Comparison of ENCODE assay signal across 8 mouse cellular contexts in the genomic region with DNA sequence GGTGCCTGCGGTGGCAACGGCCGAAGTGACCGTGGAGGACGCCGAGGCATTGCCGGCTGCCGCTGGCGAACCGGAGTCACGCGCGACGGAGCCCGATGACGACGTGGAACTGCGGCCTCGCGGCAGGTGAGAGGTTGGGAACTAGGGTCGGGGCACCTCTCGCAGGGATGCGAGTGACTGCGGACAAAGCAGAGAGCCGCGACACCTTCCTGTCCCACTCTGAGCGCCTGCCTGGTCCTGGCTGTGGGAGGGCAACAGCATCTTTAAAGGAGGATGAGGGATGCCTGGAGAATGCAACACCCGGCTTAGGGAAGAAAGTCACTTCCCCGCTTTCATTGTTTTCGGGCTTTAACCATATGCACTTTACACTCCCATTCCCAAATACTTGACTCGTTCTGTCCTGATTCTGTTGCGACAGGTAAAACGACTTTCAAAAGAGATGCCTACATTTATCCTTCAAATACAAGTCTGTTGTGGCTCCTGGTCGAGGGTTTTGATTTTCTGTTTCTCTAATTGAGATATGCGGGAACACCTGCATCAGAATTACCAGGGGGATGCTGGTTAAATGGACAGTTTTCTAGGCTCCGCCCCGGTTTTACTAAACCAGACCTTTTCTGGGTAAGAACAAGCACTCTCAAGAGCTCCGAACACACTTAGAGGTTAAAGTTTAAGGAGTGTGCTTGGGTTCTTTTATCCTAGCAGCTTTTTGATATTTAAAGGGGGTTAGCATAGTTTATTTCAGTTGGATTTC. TPM values are rescaled to one million over a fixed set of nuclear protein-coding genes. Genes with fewer than 3 reads are reported as not detected.
DNase-seq lines count a peak whose midpoint lies in the region; ATAC-seq and TF ChIP-seq lines count a peak whose summit lies in the region.

No protein-coding gene starts in this region.

- peaks cover 9% of the 10 kb centered on the region for H3K36me3 ChIP-seq in erythroblast, embryonic 14.5 days (ENCODE audit: control insufficient read depth)
- H3K36me3 ChIP-seq in kidney, postnatal 0 days (ENCODE audit: insufficient read depth, low read length): no peaks in the 10 kb centered on the region
- H3K36me3 ChIP-seq in midbrain, embryonic 16.5 days (ENCODE audit: control insufficient read depth, insufficient read depth, low read length): no peaks in the 10 kb centered on the region

- H3K27me3 ChIP-seq in erythroblast, embryonic 14.5 days (ENCODE audit: control insufficient read depth): no peaks in the 10 kb centered on the region
- no peaks in the 10 kb centered on the region for H3K27me3 ChIP-seq in kidney, postnatal 0 days (ENCODE audit: insufficient read depth, low read length)
- H3K27me3 ChIP-seq in midbrain, embryonic 16.5 days (ENCODE audit: control insufficient read depth, insufficient read depth, low read depth, low read length): no peaks in the 10 kb centered on the region

- DNase-seq in gastrocnemius, postnatal 14 days: peak; percentile 14
- DNase-seq in gastrocnemius, postnatal 4 days (ENCODE audit: low spot score in 2 of 2): no peak
- peak; percentile 42 to 47 for DNase-seq in thymus, adult 18-20 months
- no peak for DNase-seq in thymus, postnatal 4 days
- DNase-seq in kidney, postnatal 0 days (ENCODE audit: low spot score): no peak

- H3K4me1 ChIP-seq in erythroblast, embryonic 14.5 days (ENCODE audit: control insufficient read depth): peaks cover 45% of the 10 kb centered on the region
- H3K4me1 ChIP-seq in kidney, postnatal 0 days (replicated peaks; ENCODE audit: insufficient read depth, low read length): peaks cover 27% of the 10 kb centered on the region
- peaks cover 25% of the 10 kb centered on the region for H3K4me1 ChIP-seq in midbrain, embryonic 16.5 days (ENCODE audit: control insufficient read depth, insufficient read depth, low read length)

- peak overlapping the region; percentile 88 for H3K27ac ChIP-seq in kidney, postnatal 0 days
- H3K27ac ChIP-seq in midbrain, embryonic 16.5 days (ENCODE audit: low read length): peak overlapping the region; percentile 91

- H3K4me3 ChIP-seq in erythroblast, embryonic 14.5 days (replicated peaks): peak overlapping the region; percentile 74
- H3K4me3 ChIP-seq in kidney, postnatal 0 days (replicated peaks; ENCODE audit: low read depth, low read length): peak overlapping the region; percentile 84
- peak overlapping the region; percentile 84 for H3K4me3 ChIP-seq in midbrain, embryonic 16.5 days (ENCODE audit: low read depth, low read length)

- TF ChIP-seq CTCF in kidney, postnatal 0 days (IDR thresholded peaks at IDR 0.05; ENCODE audit: low read depth): no peak

- intact Hi-C loops in gastrocnemius, postnatal 14 days (cut with DNase I; ENCODE audit: low total_unique reads): no loop called here

- H3K9ac ChIP-seq in kidney, postnatal 0 days (ENCODE audit: low read depth, low read length): peak overlapping the region; percentile 81
- peak overlapping the region; percentile 80 for H3K9ac ChIP-seq in midbrain, embryonic 16.5 days (ENCODE audit: low read depth, low read length)

- H3K9me3 ChIP-seq in erythroblast, embryonic 14.5 days (ENCODE audit: control insufficient read depth, low read length): no peaks in the 10 kb centered on the region
- no peaks in the 10 kb centered on the region for H3K9me3 ChIP-seq in kidney, postnatal 0 days (replicated peaks; ENCODE audit: low read length)
- H3K9me3 ChIP-seq in midbrain, embryonic 16.5 days (replicated peaks; ENCODE audit: control insufficient read depth, low read length, poor library complexity, severe bottlenecking): no peaks in the 10 kb centered on the region

- WGBS in kidney, postnatal 0 days: under 1% methylated on average over 38 of the region's 38 CpGs
- under 1% methylated on average over 38 of the region's 38 CpGs for WGBS in midbrain, embryonic 16.5 days

- H3K4me2 ChIP-seq in kidney, postnatal 0 days (ENCODE audit: low read length): peak overlapping the region; percentile 78
- peak overlapping the region; percentile 91 for H3K4me2 ChIP-seq in midbrain, embryonic 16.5 days (ENCODE audit: low read length)

- no peak for ATAC-seq in kidney, postnatal 0 days (replicated peaks; ENCODE audit: low FRiP score, low read depth)
- ATAC-seq in midbrain, embryonic 16.5 days: peak; percentile 3
- no peak for ATAC-seq in inflammation-experienced regulatory T-cells, adult 6 months

RNA-seq across cellular contexts. Expression of gene Eif2ak3, which starts 0.8 kb away (rescaled TPM):
- 1 to 10 TPM; 7.0 to 9.5 TPM for total RNA-seq in gastrocnemius, postnatal 14 days (2021)
- total RNA-seq in gastrocnemius, postnatal 4 days (2021): 10 to 100 TPM; 20.3 to 22.2 TPM
- 0.09 and 0.44 TPM in 2 replicates for polyA plus RNA-seq in erythroblast, embryonic 14.5 days (2012)
- polyA plus RNA-seq in kidney, postnatal 0 days (2015; fragmentation: Nextera tagmentation; extraction: Ambion mirVana): 12.2 and 12.5 TPM in 2 replicates
- 12.5 and 13.4 TPM in 2 replicates for polyA plus RNA-seq in midbrain, embryonic 16.5 days (2015; fragmentation: Nextera tagmentation; extraction: Ambion mirVana)
- 1 to 10 TPM; 3.3 to 3.9 (median 3.3) TPM for polyA plus RNA-seq in inflammation-experienced regulatory T-cells, adult 6 months (2017; shearing (Covaris generic))

RNA-seq across cellular contexts. Expression of gene Rpia, which starts 53.0 kb away (rescaled TPM):
- total RNA-seq in gastrocnemius, postnatal 14 days (2021): 1 to 10 TPM; 8.5 to 9.4 TPM
- total RNA-seq in gastrocnemius, postnatal 4 days (2021): 10 to 100 TPM; 10.8 to 11.1 TPM
- 1.7 and 3.0 TPM in 2 replicates for polyA plus RNA-seq in erythroblast, embryonic 14.5 days (2012)
- 2.4 and 2.6 TPM in 2 replicates for polyA plus RNA-seq in kidney, postnatal 0 days (2015; fragmentation: Nextera tagmentation; extraction: Ambion mirVana)
- polyA plus RNA-seq in midbrain, embryonic 16.5 days (2015; fragmentation: Nextera tagmentation; extraction: Ambion mirVana): 2.6 and 2.9 TPM in 2 replicates
- polyA plus RNA-seq in inflammation-experienced regulatory T-cells, adult 6 months (2017; shearing (Covaris generic)): 10 to 100 TPM in 1 of 3 experiments, 1 to 10 TPM in 2; 4.9 to 11.5 (median 6.1) TPM

Comparison
In these comparisons a context has a peak if more than half of its experiments do, and no peak if none do; other contexts are left out.
1. DNase-seq: peak in gastrocnemius, postnatal 14 days (single experiment) and thymus, adult 18-20 months (2 of 2); none in gastrocnemius, postnatal 4 days (0 of 2), thymus, postnatal 4 days (single experiment) and kidney, postnatal 0 days (single experiment).
2. Peak in every context shown above with its lines, with median percentiles within 50 percentile points of each other: H3K4me3 ChIP-seq.